Mouse (Mus musculus) testis, postnatal 10 days (tissue): Measurements from ENCODE around the gene Kif21b.

Source experiments
- DNase-seq: peaks from one replicate; pipeline ENCODE4 v3.0.0; 2021; ENCODE audit warnings: low spot score

Kif21b gene

GRCm38 (mm10) chr1:136130951-136131558, at the start of gene Kif21b:
Kif21b (plus strand) TSS chr1:136131389.
- peak; percentile 92 for DNase-seq

GRCm38 (mm10) chr1:136085988-136086685, 45.1 kb upstream of the Kif21b start:
- DNase-seq = no peak

- no peak for DNase-seq
Observed at GRCm38 (mm10) chr1:136089368-136090165, 41.6 kb upstream of the Kif21b start.

GRCm38 (mm10) chr1:136093726-136094125, 37.5 kb upstream of the Kif21b start:
- no peak for DNase-seq

GRCm38 (mm10) chr1:136094807-136095206, 36.4 kb upstream of the Kif21b start:
- DNase-seq = peak; percentile 70

- DNase-seq = no peak
Observed at GRCm38 (mm10) chr1:136102094-136102493, 29.1 kb upstream of the Kif21b start.

GRCm38 (mm10) chr1:136102551-136102950, 28.6 kb upstream of the Kif21b start:
- DNase-seq = no peak

- DNase-seq = no peak
Observed at GRCm38 (mm10) chr1:136102981-136103380, 28.2 kb upstream of the Kif21b start.

GRCm38 (mm10) chr1:136103696-136104095, 27.5 kb upstream of the Kif21b start:
- no peak for DNase-seq

- no peak for DNase-seq
Observed at GRCm38 (mm10) chr1:136104741-136105140, 26.4 kb upstream of the Kif21b start.

GRCm38 (mm10) chr1:136109464-136109863, 21.7 kb upstream of the Kif21b start:
- DNase-seq = no peak

GRCm38 (mm10) chr1:136116183-136116582, 15.0 kb upstream of the Kif21b start:
- peak; percentile 78 for DNase-seq

GRCm38 (mm10) chr1:136117069-136117468, 14.1 kb upstream of the Kif21b start:
- no peak for DNase-seq

GRCm38 (mm10) chr1:136118875-136119274, 12.3 kb upstream of the Kif21b start:
- peak; percentile 54 for DNase-seq

- no peak for DNase-seq
Observed at GRCm38 (mm10) chr1:136119571-136120262, 11.5 kb upstream of the Kif21b start.

GRCm38 (mm10) chr1:136120263-136120603, 11.0 kb upstream of the Kif21b start:
- DNase-seq = no peak

GRCm38 (mm10) chr1:136120785-136121184, 10.4 kb upstream of the Kif21b start:
- DNase-seq = no peak

GRCm38 (mm10) chr1:136122030-136122429, 9.2 kb upstream of the Kif21b start:
- DNase-seq = no peak

GRCm38 (mm10) chr1:136126159-136126765, 4.9 kb upstream of the Kif21b start:
- DNase-seq = no peak

- no peak for DNase-seq
Observed at GRCm38 (mm10) chr1:136126895-136127294, 4.3 kb upstream of the Kif21b start.

- no peak for DNase-seq
Observed at GRCm38 (mm10) chr1:136127856-136128255, 3.3 kb upstream of the Kif21b start.

GRCm38 (mm10) chr1:136128416-136128815, 2.8 kb upstream of the Kif21b start:
- DNase-seq = no peak
